Mouse (Mus musculus) adrenal gland, adult 18-20 months (tissue): ENCODE results near the gene Olfr809. TPM values are rescaled to one million over a fixed set of nuclear protein-coding genes. Genes with fewer than 3 reads are reported as not detected.

ENCODE experiments used
- DNase-seq, 2 experiments: peaks; one replicate each; pipeline ENCODE4 v3.0.0; 2021 to 2022; ENCODE audit warnings: low spot score in 2 of 2
- long read RNA-seq, 2 experiments: library from polyadenylated mRNA; stranded (forward); transcript quantifications; one replicate each; pipeline ENCODE4 v2.0.0; 2021
- microRNA-seq, 2 experiments: library from miRNA; unstranded; fragments of <30 nt; microRNA quantifications; one replicate each; pipeline ENCODE4 v1.2.0; 2021; ENCODE audit warnings: borderline number of aligned reads in 2 of 2
- total RNA-seq, 2 experiments: library from RNA; stranded (reverse); gene quantifications; 1 replicate in 1 of 2; 2 replicates in 1 of 2; pipeline ENCODE4 v1.2.3; 2021

Olfr809 gene
- not detected for total RNA-seq
- long read RNA-seq, experiment 1: 0 reads
- long read RNA-seq, experiment 2: 0 reads

GRCm38 (mm10) chr10:129774338-129774737 is at the start of gene Olfr809:
Gene Olfr809 (plus strand): TSS chr10:129774638.
- no peak for DNase-seq

DNA sequence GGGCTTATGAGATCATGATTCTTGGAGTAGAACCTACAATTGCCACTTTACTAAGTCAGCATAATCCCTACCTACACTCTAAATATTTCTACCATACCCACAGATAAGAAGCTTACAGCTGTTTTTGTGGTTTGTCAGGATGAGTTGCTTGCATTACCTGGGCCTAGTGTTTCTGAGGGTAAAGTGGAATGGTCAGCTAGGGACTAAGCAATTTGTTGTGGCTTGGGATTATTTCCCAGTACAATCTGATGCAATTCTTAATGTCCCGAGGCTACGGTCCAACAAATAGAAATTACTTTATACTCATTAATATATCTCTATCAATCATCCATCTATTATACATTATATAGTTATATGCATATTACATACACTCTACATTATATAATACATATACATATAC is 45.2 kb upstream of the Olfr809 start, which contains the start of gene Olfr805:
TSS of gene Olfr805 (minus strand) at position 101 of the 400 bp plus-strand sequence.
- DNase-seq: no peak

GRCm38 (mm10) chr10:129741821-129742220 is 32.6 kb upstream of the Olfr809 start, which contains the start of gene Olfr806:
Gene Olfr806 (minus strand): TSS chr10:129741921.
- DNase-seq: no peak

DNA sequence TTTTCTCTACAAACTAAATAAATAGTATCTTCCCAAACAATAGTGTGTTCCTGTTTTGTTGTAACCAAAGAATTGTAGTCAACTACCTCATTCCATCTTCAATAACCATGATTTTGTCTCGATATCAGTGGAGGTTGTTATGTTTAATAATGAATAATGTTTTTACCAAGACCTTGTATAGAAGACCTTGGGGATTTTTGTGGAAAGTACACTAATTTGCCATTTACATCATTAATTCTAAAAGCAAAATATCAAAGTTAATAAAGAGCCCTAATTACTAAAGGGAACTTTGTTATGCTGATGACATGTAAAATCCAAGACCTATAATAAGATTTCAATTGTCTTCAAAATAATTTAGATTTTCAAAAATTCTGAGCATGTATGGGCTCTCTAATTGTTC is 16.7 kb upstream of the Olfr809 start, which contains the start of gene Olfr807:
TSS of gene Olfr807 (minus strand) at position 101 of the 400 bp plus-strand sequence.
- DNase-seq: no peak

DNA sequence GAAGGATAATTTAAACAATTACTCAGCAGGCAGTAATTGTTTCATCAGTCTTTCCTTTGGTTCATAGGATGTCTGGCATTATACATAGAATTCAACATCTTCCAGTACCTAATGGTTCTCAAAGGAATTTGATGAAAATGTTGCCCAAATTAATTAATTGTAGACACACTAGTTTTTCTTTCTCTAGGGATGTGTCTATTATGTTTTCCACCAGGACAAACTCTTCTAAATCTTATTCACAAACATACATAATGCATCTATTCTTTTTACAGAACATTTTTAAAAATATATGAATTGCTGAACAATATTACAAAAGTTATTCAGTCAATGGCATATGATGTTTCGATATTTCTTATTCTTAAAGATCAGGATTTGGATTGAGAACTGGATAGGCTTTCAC is 9.3 kb upstream of the Olfr809 start, which contains the start of gene Olfr808:
TSS of gene Olfr808 (plus strand) at position 301 of the 400 bp plus-strand sequence.
- no peak for DNase-seq

DNA sequence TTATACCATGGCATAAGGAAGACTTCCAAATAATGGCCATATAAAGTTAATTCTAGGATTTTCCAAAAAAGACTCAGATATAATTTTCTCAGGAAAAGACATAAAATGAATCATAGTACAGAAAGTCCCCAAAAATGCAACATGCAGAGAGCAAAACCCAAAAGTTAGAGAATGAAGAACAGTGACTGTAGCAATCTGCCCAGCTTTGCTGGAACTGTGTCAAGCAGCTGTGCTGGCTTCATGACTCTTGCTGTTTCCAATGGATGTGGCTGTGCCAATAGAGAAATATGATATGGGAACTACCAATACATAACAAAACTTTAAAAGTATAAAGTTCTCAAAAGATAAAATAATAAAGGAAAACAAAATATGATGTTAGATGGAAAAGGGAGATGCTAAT is 3.7 kb downstream of the Olfr809 start:
- no peak for DNase-seq

DNA sequence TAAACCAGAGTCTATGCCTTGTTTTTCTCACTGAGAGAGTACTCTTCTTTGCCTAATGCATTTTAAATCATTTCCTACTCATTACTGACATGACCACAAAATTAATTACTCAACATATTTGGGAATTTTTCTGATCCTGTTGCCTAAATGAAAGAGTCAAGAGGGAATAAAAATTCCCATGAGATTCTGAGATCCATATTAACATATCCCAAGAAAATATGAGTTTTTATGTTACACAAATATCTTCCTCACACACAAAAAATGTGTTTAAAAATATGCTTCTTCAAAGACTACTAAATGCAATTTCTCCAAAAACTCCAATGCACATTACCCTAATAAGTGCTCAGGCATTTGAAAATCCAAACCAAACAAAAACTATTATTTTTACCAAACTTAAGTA is 20.4 kb downstream of the Olfr809 start, which contains the start of gene Olfr810:
TSS of gene Olfr810 (minus strand) at position 101 of the 400 bp plus-strand sequence.
- DNase-seq: no peak

DNA sequence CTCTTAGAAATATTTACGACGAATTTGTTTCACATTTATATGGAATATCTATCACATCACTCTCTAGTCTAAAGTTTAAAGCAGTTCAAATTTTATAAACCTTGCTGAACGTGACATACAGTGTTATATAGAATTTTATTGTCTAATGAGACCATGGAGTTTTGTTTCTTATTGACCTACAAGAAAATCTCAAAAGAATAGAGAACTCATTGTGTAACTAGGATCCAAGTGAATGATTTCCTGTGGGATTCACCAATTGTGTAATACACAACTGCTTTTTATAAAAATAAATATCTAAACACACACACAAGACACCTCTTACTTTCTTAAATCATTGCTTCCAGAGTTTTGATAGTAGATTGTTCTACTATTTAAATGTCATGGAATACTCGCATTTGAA is 29.9 kb downstream of the Olfr809 start, which contains the start of gene Olfr811:
TSS of gene Olfr811 (minus strand) at position 101 of the 400 bp plus-strand sequence.
- no peak for DNase-seq

Small RNA genes lying within 50 kb of the gene (microRNA-seq; reads per million reads assigned to microRNA genes)
- gene Gm24485: 0 reads per million in 2 experiments

Other genes with a start within 250 kb of the Olfr809 start
- gene Olfr792, start 235.5 kb upstream of the Olfr809 start, total RNA-seq: not detected
- not detected for gene Olfr794, start 207.0 kb upstream of the Olfr809 start, total RNA-seq
- not detected for gene Olfr796, start 162.1 kb upstream of the Olfr809 start, total RNA-seq
- gene Olfr798, start 146.7 kb upstream of the Olfr809 start, total RNA-seq: not detected
- gene Olfr799, start 137.2 kb upstream of the Olfr809 start, total RNA-seq: not detected
- gene Olfr800, start 116.9 kb upstream of the Olfr809 start, total RNA-seq: not detected
- not detected for gene Olfr801, start 100.8 kb upstream of the Olfr809 start, total RNA-seq
- gene Olfr802, start 86.5 kb upstream of the Olfr809 start, total RNA-seq: not detected
- not detected for gene Olfr803, start 80.4 kb upstream of the Olfr809 start, total RNA-seq
- not detected for gene Olfr804, start 71.4 kb upstream of the Olfr809 start, total RNA-seq
- not detected for gene Olfr805, start 45.3 kb upstream of the Olfr809 start, total RNA-seq
- not detected for gene Olfr806, start 32.7 kb upstream of the Olfr809 start, total RNA-seq
- gene Olfr807, start 16.8 kb upstream of the Olfr809 start, total RNA-seq: not detected
- not detected for gene Olfr808, start 9.2 kb upstream of the Olfr809 start, total RNA-seq
- not detected for gene Olfr810, start 20.3 kb downstream of the Olfr809 start, total RNA-seq
- not detected for gene Olfr811, start 29.8 kb downstream of the Olfr809 start, total RNA-seq
- not detected for gene Olfr812, start 71.5 kb downstream of the Olfr809 start, total RNA-seq
- gene Olfr813, start 80.7 kb downstream of the Olfr809 start, total RNA-seq: not detected
- gene Olfr814, start 105.2 kb downstream of the Olfr809 start, total RNA-seq: not detected
- not detected for gene Olfr815, start 131.2 kb downstream of the Olfr809 start, total RNA-seq
- not detected for gene Olfr816, start 141.0 kb downstream of the Olfr809 start, total RNA-seq
- gene Olfr818, start 174.5 kb downstream of the Olfr809 start, total RNA-seq: not detected
- gene Olfr819, start 192.6 kb downstream of the Olfr809 start, total RNA-seq: not detected
- not detected for gene Olfr247, start 201.5 kb downstream of the Olfr809 start, total RNA-seq
- not detected for gene Gm10310, start 210.4 kb downstream of the Olfr809 start, total RNA-seq
- gene Olfr820, start 238.0 kb downstream of the Olfr809 start, total RNA-seq: not detected